Mouse (Mus musculus): ENCODE results near the gene Ets2. TPM values are rescaled to one million over a fixed set of nuclear protein-coding genes. Genes with fewer than 3 reads are reported as not detected.

Gene Ets2
- total and polyA plus RNA-seq, 3 experiments: 15.9 to 23.5 TPM; not detected in 1

DNA sequence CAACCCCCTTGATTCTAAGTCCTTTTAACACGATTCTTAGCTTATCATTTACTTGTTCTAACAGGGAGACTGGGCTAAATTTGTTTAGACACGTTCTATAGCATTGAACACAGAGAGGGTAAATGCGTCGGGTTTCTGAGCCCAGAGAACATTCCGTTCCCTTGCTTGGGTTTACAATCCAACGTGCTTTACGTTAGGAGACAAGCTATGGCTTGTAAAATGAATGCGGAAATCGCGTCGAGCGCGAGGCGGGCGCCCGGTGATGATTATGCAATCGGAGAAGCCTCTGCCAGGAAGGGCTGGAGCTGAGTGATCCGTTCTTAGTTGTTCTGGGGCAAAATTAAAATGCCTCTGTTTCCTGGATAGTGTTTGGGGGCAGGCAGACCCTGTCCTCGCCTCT, 42.4 kb upstream of the Ets2 start:
- Histone ChIP-seq H3K27me3 (ENCODE audit: control insufficient read depth in 1 of 2, insufficient read depth in 2 of 2, low read length in 2 of 2) (peaks cover 0 to 3% of the 10 kb centered on the region in 2 experiments; a peak in 3 of 4 replicates), H3K9me3 (replicated peaks; ENCODE audit: insufficient read depth, low read length) (no peaks in the 10 kb centered on the region), H3K27ac (ENCODE audit: control insufficient read depth, low read depth, low read length) (no peak overlapping the region), H3K4me3 (ENCODE audit: control insufficient read depth in 1 of 2, insufficient read depth in 1 of 2, low read depth in 2 of 2, low read length in 2 of 2) (no peak overlapping the region), H3K4me1 (ENCODE audit: control insufficient read depth in 1 of 2, insufficient read depth in 2 of 2, low read length in 2 of 2) (peaks cover 0 to 3% of the 10 kb centered on the region in 2 experiments; a peak in 2 of 4 replicates), H3K36me3 (ENCODE audit: control insufficient read depth in 1 of 2, insufficient read depth in 2 of 2, low read length in 2 of 2) (no peaks in the 10 kb centered on the region), H3K9ac (ENCODE audit: control insufficient read depth, low read depth, low read length, poor library complexity, severe bottlenecking) (no peak overlapping the region), H3K79me2 (ENCODE audit: control insufficient read depth, insufficient read depth, low read length, poor library complexity) (no peaks in the 10 kb centered on the region)
- no peak for TF ChIP-seq HCFC1 (IDR thresholded peaks at IDR 0.05; ENCODE audit: low read depth, low read length)
- TF ChIP-seq RAD21 (IDR thresholded peaks at IDR 0.05; ENCODE audit: low read depth, low read length): no peak
- TF ChIP-seq ZNF384 (IDR thresholded peaks at IDR 0.05; ENCODE audit: low read depth, low read length): no peak
- no peak for TF ChIP-seq ETS1 (IDR thresholded peaks at IDR 0.05; ENCODE audit: low read depth, low read length)
- no peak for TF ChIP-seq EP300 (IDR thresholded peaks at IDR 0.05; ENCODE audit: low read depth in 1 of 2, low read length in 2 of 2)
- DNase-seq (ENCODE audit: low read depth, low spot score): peak; percentile 37

DNA sequence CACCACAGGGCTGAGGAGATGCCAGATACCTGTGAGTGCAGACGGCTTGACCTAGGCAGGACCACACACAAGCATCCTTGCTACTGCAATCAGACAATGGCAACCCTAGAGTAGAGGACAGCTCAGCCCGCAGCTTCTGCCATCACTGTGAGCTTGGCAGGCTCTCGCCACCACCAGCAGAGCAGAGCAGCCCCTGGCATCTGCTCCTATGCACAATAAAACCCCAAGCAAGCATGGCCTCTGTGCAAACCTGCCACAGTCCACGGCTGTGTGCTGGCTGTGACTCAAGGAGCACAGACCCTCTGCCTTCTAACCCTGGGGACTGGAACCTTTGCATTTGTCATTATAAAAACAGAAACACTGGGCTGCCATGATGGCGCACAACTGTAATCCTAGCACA, 41.0 kb upstream of the Ets2 start:
- DNase-seq (ENCODE audit: low read depth, low spot score): no peak
- no peak for TF ChIP-seq ELF1 (IDR thresholded peaks at IDR 0.05; ENCODE audit: low read depth, low read length)
- no peak for TF ChIP-seq MYB (IDR thresholded peaks at IDR 0.05; ENCODE audit: low read depth, low read length)
- Histone ChIP-seq H3K9ac (ENCODE audit: control insufficient read depth, low read depth, low read length, poor library complexity, severe bottlenecking) (no peak overlapping the region), H3K79me2 (ENCODE audit: control insufficient read depth, insufficient read depth, low read length, poor library complexity) (no peaks in the 10 kb centered on the region), H3K4me1 (ENCODE audit: control insufficient read depth in 1 of 2, insufficient read depth in 2 of 2, low read length in 2 of 2) (peaks cover 0 to 3% of the 10 kb centered on the region in 2 experiments; a peak in 2 of 4 replicates), H3K4me3 (ENCODE audit: control insufficient read depth in 1 of 2, insufficient read depth in 1 of 2, low read depth in 2 of 2, low read length in 2 of 2) (no peak overlapping the region), H3K27me3 (ENCODE audit: control insufficient read depth in 1 of 2, insufficient read depth in 2 of 2, low read length in 2 of 2) (peaks cover 0 to 3% of the 10 kb centered on the region in 2 experiments; a peak in 2 of 4 replicates), H3K9me3 (replicated peaks; ENCODE audit: insufficient read depth, low read length) (no peaks in the 10 kb centered on the region), H3K36me3 (ENCODE audit: control insufficient read depth in 1 of 2, insufficient read depth in 2 of 2, low read length in 2 of 2) (no peaks in the 10 kb centered on the region), H3K27ac (ENCODE audit: control insufficient read depth, low read depth, low read length) (no peak overlapping the region)

DNA sequence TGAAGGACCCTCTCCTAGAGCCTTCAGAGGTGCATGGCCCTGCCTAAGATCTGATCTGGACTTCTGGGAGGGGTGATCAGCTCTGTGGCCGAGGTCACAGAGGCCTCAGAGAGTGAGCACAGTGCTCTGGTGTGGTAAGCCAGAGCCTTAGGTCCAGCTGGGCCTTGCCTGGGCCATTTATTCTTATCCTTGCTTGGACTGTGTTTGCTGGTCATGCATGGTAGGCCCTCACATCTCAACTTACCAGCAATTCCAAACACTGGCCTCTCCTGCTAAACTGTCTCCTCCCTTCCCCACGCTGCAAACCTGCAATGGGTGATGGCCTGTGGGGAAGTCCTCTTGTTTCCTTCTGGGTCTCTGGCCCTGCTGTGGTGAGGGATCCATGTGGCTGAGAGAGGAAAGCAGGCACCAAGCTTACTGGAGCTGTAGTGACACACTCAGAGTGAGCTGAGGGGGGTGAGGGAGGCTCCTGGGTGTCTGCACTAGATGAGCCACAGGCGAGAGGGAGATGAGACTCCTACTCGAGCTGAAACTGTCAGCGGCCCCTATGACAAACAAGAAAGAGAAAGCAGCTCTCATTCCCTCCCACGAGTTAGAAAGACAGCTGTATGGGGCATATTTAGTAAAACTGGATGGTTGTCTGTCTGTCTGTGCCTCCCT, 36.3 kb upstream of the Ets2 start:
- Histone ChIP-seq H3K36me3 (ENCODE audit: control insufficient read depth in 1 of 2, insufficient read depth in 2 of 2, low read length in 2 of 2) (no peaks in the 10 kb centered on the region), H3K27ac (ENCODE audit: control insufficient read depth, low read depth, low read length) (no peak overlapping the region), H3K27me3 (ENCODE audit: control insufficient read depth in 1 of 2, insufficient read depth in 2 of 2, low read length in 2 of 2) (peaks cover 0 to 3% of the 10 kb centered on the region in 2 experiments; a peak in 2 of 4 replicates), H3K9ac (ENCODE audit: control insufficient read depth, low read depth, low read length, poor library complexity, severe bottlenecking) (no peak overlapping the region), H3K4me1 (ENCODE audit: control insufficient read depth in 1 of 2, insufficient read depth in 2 of 2, low read length in 2 of 2) (no peaks in the 10 kb centered on the region), H3K79me2 (ENCODE audit: control insufficient read depth, insufficient read depth, low read length, poor library complexity) (no peaks in the 10 kb centered on the region), H3K9me3 (replicated peaks; ENCODE audit: insufficient read depth, low read length) (no peaks in the 10 kb centered on the region), H3K4me3 (ENCODE audit: control insufficient read depth in 1 of 2, insufficient read depth in 1 of 2, low read depth in 2 of 2, low read length in 2 of 2) (no peak overlapping the region)
- TF ChIP-seq CHD2 (IDR thresholded peaks at IDR 0.05; ENCODE audit: low read length) (no peak), SIN3A (IDR thresholded peaks at IDR 0.05; ENCODE audit: low read length) (no peak), ZKSCAN1 (IDR thresholded peaks at IDR 0.05; ENCODE audit: low read depth, low read length) (no peak), SMC3 (IDR thresholded peaks at IDR 0.05; ENCODE audit: low read depth, low read length) (no peak)
- DNase-seq (ENCODE audit: low read depth, low spot score): no peak

Data from MEL (cell line).